Mouse (Mus musculus) myocyte (in vitro differentiated cells): Measurements from ENCODE around the gene Fads1.

Source experiments
- CEBPB ChIP-seq: IDR thresholded peaks from 2 replicates; pipeline ENCODE4 v1.6.1; 2011; ENCODE audit warnings: mild to moderate bottlenecking, moderate library complexity; ENCODE audit not compliant: poor library complexity, insufficient read depth, severe bottlenecking
- E2F4 ChIP-seq: IDR thresholded peaks from one replicate; pipeline ENCODE4 v1.6.1; 2011; ENCODE audit warnings: mild to moderate bottlenecking, control low read depth, moderate library complexity; ENCODE audit not compliant: insufficient read depth
- MAX ChIP-seq: IDR thresholded peaks from one replicate; pipeline ENCODE4 v1.6.1; 2011; ENCODE audit warnings: low read depth, mild to moderate bottlenecking, control low read depth
- MYOD1 ChIP-seq, 3 experiments: IDR thresholded peaks; one replicate each; pipeline ENCODE4 v1.6.1; 2011; ENCODE audit warnings: control low read depth in 2 of 3, low read depth in 2 of 3, mild to moderate bottlenecking in 2 of 3, moderate library complexity in 1 of 3; ENCODE audit not compliant: insufficient read length in 2 of 3, control insufficient read depth in 1 of 3
- MYOG ChIP-seq, 3 experiments: IDR thresholded peaks; one replicate each; pipeline ENCODE4 v1.6.1; 2011; ENCODE audit warnings: control low read depth in 2 of 3, low read depth in 2 of 3, mild to moderate bottlenecking in 2 of 3; ENCODE audit not compliant: insufficient read length in 2 of 3, control insufficient read depth in 1 of 3, insufficient read depth in 1 of 3
- POLR2A ChIP-seq: IDR thresholded peaks from one replicate; pipeline ENCODE4 v1.6.1; 2011; ENCODE audit warnings: low read depth, mild to moderate bottlenecking, control low read depth, moderate library complexity; ENCODE audit not compliant: insufficient read length
- POLR2AphosphoS2 ChIP-seq: IDR thresholded peaks from one replicate; pipeline ENCODE4 v1.6.1; 2011; ENCODE audit warnings: low read depth, control low read depth; ENCODE audit not compliant: insufficient read length
- SRF ChIP-seq: IDR thresholded peaks from one replicate; pipeline ENCODE4 v1.6.1; 2011; ENCODE audit warnings: low read depth; ENCODE audit not compliant: control insufficient read depth, insufficient read length
- TCF12 ChIP-seq: IDR thresholded peaks from one replicate; pipeline ENCODE4 v1.6.1; 2011; ENCODE audit warnings: mild to moderate bottlenecking, control low read depth; ENCODE audit not compliant: poor library complexity, insufficient read depth, severe bottlenecking
- TCF3 ChIP-seq: IDR thresholded peaks from one replicate; pipeline ENCODE4 v1.6.1; 2011; ENCODE audit warnings: low read depth, control low read depth; ENCODE audit not compliant: insufficient read length
- USF1 ChIP-seq: IDR thresholded peaks from one replicate; pipeline ENCODE4 v1.6.1; 2011; ENCODE audit warnings: low read depth, mild to moderate bottlenecking, control low read depth, moderate library complexity

DNA sequence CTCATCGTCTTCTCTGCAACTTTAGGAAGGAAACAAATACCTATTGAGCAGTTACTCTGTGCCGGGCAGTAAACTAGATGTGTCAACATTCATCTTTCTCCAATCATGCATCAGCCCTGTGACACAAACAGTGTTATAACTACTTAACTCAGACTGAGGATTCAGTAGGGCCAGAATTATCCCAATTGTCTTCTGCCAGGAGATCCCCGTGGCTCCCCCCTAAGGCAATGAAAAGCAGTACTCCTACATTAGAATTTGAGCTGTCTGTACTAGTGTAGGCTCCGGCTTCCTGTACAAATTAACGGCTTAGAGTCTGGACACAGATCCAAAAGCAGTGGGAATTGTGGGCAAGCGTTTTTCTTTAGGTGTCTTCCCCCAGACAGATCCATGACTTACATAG lies 22.4 kb downstream of the Fads1 start:
- TF ChIP-seq CEBPB (no peak), POLR2A (no peak), USF1 (no peak), SRF (no peak), TCF3 (no peak), MAX (no peak), POLR2AphosphoS2 (no peak), TCF12 (no peak), MYOD1 (IDR thresholded peaks at IDR 0.05; ENCODE audit: control insufficient read depth in 1 of 3, insufficient read length in 2 of 3, low read depth in 2 of 3) (no peak), E2F4 (no peak), MYOG (IDR thresholded peaks at IDR 0.05; ENCODE audit: control insufficient read depth in 1 of 3, insufficient read depth in 1 of 3, insufficient read length in 2 of 3, low read depth in 2 of 3) (no peak)
